Mouse (Mus musculus) kidney, adult 8-10 months (tissue): Measurements from ENCODE around the gene Obp1b.
"Not testable (repeated sequence)": the region's sequence is repeated elsewhere in the genome, so short reads cannot be mapped to it uniquely, and the experiment has no call there.

ENCODE experiments used
- DNase-seq, 2 experiments: peaks; one replicate each; pipeline ENCODE4 v3.0.0; 2022

Obp1b gene

DNA sequence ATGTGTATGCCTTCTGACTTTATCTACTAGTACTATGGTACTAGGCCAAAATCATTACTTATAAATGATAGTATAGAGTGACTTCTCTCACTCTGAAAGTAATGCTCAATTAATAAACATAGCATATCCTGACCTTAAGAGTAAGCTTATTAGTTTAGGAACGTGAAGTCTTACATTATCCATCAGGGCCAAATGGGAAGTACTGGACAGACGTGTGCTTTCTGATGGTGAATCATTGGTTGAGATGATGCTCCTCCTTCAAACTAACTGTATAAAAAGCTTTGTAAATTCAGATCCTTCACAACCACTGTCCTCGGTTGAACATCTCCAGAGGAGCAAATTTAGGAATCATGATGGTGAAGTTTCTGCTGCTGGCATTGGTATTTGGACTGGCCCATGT, at the start of gene Obp1b:
Obp1b (plus strand) TSS at position 301 of the 400 bp plus-strand sequence.
- not testable (repeated sequence) for DNase-seq

DNA sequence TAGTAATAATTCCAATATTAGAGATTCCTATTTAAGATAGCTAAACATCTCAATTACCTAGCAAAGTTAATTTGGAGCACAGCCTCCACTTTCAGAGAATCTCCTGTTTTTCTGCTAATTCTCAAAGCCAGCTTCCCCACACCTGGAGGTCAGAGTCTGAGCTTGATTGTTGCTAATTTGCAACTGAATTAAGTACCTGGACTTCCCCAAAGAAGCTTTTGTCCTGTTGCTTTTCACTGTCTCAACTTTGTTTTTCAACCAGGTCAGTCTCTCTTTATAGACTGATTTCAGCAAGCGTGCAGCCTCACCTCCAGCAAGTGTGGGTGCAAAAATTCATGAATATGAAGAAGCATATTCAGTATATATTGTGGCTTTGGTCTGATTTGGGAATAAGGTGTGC, 15.6 kb downstream of the Obp1b start:
- not testable (repeated sequence) for DNase-seq

DNA sequence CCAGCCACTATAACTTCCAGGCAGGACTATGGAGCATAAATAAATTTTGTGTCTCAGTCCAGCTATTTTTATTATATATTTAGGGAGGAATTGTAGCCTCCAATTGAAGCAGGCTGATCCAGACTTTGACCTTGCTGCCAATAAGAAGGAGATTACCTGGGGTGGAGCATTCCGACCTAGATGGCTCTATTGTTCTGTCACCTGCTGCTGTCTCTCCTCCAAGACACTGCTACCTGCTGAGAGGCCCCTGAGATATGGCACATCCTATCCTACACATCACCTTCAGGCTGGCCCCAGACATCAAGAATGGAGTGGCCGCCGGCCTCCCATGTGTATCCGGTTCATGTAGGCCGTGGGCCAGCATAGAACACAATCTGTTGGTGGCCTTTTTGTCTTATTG, 16.3 kb downstream of the Obp1b start:
- no peak for DNase-seq
